Mouse (Mus musculus) monocyte, adult 59 days (primary cell): ENCODE results near the gene Myh2. TPM values are rescaled to one million over a fixed set of nuclear protein-coding genes. Genes with fewer than 3 reads are reported as not detected.

ENCODE experiments used
- total RNA-seq, 2 experiments: library from RNA; stranded (reverse); gene quantifications; one replicate each; pipeline ENCODE4 v1.2.4; 2023

Gene Myh2
- total RNA-seq: not detected

GRCm38 (mm10) chr11:67170727-67171126 is at the start of gene Myh2:
TSS of gene Myh2 (plus strand) at chr11:67171027.

DNA sequence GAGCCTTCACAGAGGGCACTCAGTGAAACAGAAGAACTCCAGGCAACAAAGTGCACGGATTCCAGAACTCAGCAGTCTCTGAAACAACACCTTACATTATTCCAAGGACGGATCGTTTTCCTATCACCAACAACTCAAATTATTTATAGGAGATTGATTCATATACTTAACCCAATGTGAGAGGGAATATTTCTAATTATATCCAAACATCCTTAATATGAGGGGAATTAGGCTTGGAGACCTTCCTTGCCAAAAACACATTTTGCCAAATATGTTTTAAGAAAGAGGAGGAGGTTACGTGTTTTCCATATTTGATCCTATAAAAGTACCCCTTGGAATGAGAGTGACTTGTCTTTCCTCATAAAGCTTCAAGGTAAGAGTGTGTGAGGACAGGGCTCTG is 28.9 kb downstream of the Myh2 start, which contains the start of gene Myh1:
Gene Myh1, plus strand, starts transcription at position 301 of the 400 bp plus-strand sequence.

GRCm38 (mm10) chr11:67237481-67238079 is 66.8 kb downstream of the Myh2 start, which contains the start of gene Myh4:
TSS of gene Myh4 (plus strand) at chr11:67238029.

Other genes with a start within 250 kb of the Myh2 start
- not detected for gene Tmem238l, start 214.4 kb upstream of the Myh2 start, total RNA-seq
- 1 to 10 TPM; 1.6 to 2.5 TPM for gene Tmem220, start 145.9 kb upstream of the Myh2 start, total RNA-seq
- gene Adprm, start 118.4 kb upstream of the Myh2 start, total RNA-seq: 10 to 100 TPM; 21.9 to 25.4 TPM
- gene Sco1, start 118.4 kb upstream of the Myh2 start, total RNA-seq: 1 to 10 TPM; 8.2 to 8.8 TPM
- not detected for gene Myh3, start 92.7 kb upstream of the Myh2 start, total RNA-seq
- gene Myh1, start 29.0 kb downstream of the Myh2 start, total RNA-seq: not detected
- not detected for gene Myh4, start 67.0 kb downstream of the Myh2 start, total RNA-seq
- gene Myh8, start 106.1 kb downstream of the Myh2 start, total RNA-seq: not detected
- gene Myh13, start 150.6 kb downstream of the Myh2 start, total RNA-seq: under 1 TPM in 1 of 2 experiments, not detected in 1; 0.09 TPM